Mouse (Mus musculus) G1E (cell line): ENCODE results near the gene Pwwp2b.

Experiments
- CTCF ChIP-seq: IDR thresholded peaks from 2 replicates; pipeline ENCODE4 v1.5.1; 2012; ENCODE audit warnings: low read depth, low read length, inconsistent platforms, mixed read lengths
- GATA1 ChIP-seq: IDR thresholded peaks from 2 replicates; pipeline ENCODE4 v1.6.1; 2012; ENCODE audit warnings: borderline replicate concordance, low read length, inconsistent platforms, mixed read lengths
- GATA2 ChIP-seq: IDR thresholded peaks from 2 replicates; pipeline ENCODE4 v1.6.1; 2012; ENCODE audit warnings: low read depth, low read length, inconsistent platforms, borderline replicate concordance
- POLR2AphosphoS5 ChIP-seq: IDR thresholded peaks from 2 replicates; pipeline ENCODE4 v1.6.1; 2012; ENCODE audit warnings: low read depth, low read length, inconsistent platforms; ENCODE audit not compliant: insufficient replicate concordance
- TAL1 ChIP-seq: conservative IDR thresholded peaks from 2 replicates; pipeline ENCODE4 v1.6.1; 2012; ENCODE audit warnings: low read depth, low read length, inconsistent platforms, mixed read lengths

DNA sequence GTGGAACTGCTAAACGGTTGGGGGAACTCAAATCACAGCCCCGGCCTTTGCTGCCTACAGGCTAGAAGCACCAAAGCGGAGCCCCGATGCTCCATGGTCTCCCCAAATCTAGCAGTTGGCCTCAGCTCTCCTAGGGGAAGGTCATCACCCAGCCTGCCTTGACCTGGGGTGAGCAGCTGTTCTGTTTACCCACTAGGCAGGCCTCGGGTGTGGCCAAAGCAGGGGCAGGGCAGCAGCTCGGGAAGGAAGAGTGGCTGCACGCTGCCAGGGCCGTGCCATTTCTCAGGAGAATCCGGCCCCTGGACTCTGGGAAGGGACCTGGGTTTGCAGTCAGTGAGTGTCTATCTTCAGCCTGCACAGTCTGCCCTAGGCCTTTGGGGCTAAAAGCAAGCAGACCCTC lies 4.7 kb downstream of the Pwwp2b start:
- no peak for TF ChIP-seq CTCF
- TF ChIP-seq POLR2AphosphoS5 = no peak
- TF ChIP-seq GATA1 = no peak
- no peak for TF ChIP-seq GATA2
- no peak for TF ChIP-seq TAL1
